Mouse (Mus musculus) neural tube, embryonic 11.5 days (tissue): ENCODE measurements around the gene Trp73. TPM values are rescaled to one million over a fixed set of nuclear protein-coding genes. Genes with fewer than 3 reads are reported as not detected.

Experiments
- ATAC-seq: fragments of 200-750 bp; cut with Nextera tagmentation; 2 replicates; pipeline ENCODE4 v1.8.0; 2017; ENCODE audit warnings: moderate number of reproducible peaks, mild to moderate bottlenecking, moderate TSS enrichment, moderate library complexity; ENCODE audit not compliant: insufficient read depth, low FRiP score, low TSS enrichment
- DNase-seq: peaks from one replicate; pipeline ENCODE4 v3.0.0-alpha.2; 2015; ENCODE audit warnings: low spot score
- H3K27ac ChIP-seq: fragments of 300-500 bp; sonication (generic); 2 replicates; pipeline ENCODE4 v1.5.1; 2014; ENCODE audit warnings: low read depth, mild to moderate bottlenecking, low read length
- H3K27me3 ChIP-seq: fragments of 300-500 bp; sonication (generic); 2 replicates; pipeline ENCODE4 v1.6.1; 2014; ENCODE audit warnings: mild to moderate bottlenecking, low read length, mixed read lengths; ENCODE audit not compliant: control insufficient read depth, insufficient read depth
- H3K36me3 ChIP-seq: fragments of 300-500 bp; sonication (generic); 2 replicates; pipeline ENCODE4 v1.6.1; 2014; ENCODE audit warnings: mild to moderate bottlenecking, low read length, moderate library complexity, mixed read lengths; ENCODE audit not compliant: control insufficient read depth, insufficient read depth
- H3K4me1 ChIP-seq: fragments of 300-500 bp; sonication (generic); 2 replicates; pipeline ENCODE4 v1.6.1; 2014; ENCODE audit warnings: low read length, mixed read lengths; ENCODE audit not compliant: control insufficient read depth, insufficient read depth
- H3K4me2 ChIP-seq: fragments of 300-500 bp; sonication (generic); 2 replicates; pipeline ENCODE4 v1.6.1; 2014; ENCODE audit warnings: low read depth, mild to moderate bottlenecking, moderate library complexity
- H3K4me3 ChIP-seq: fragments of 300-500 bp; sonication (generic); 2 replicates; pipeline ENCODE4 v1.5.1; 2014; ENCODE audit warnings: low read depth, low read length
- H3K9ac ChIP-seq: fragments of 300-500 bp; sonication (generic); 2 replicates; pipeline ENCODE4 v1.6.1; 2014; ENCODE audit warnings: mild to moderate bottlenecking, low read length
- H3K9me3 ChIP-seq: fragments of 300-500 bp; sonication (generic); 2 replicates; pipeline ENCODE4 v1.6.1; 2016; ENCODE audit warnings: low read length; ENCODE audit not compliant: control insufficient read depth
- WGBS: fragments of 180-500 bp; shearing (Covaris S2); extraction: QIAGEN DNeasy Blood & Tissue Kit; methylation state at CpG from one replicate; pipeline ENCODE4 v1.1.7; 2014; 5-methylcytosine and 5-hydroxymethylcytosine counted together
- polyA plus RNA-seq: library from polyadenylated mRNA; unstranded; fragments of >200 nt; fragmentation: Nextera tagmentation; extraction: Ambion mirVana; gene quantifications from 2 replicates; pipeline ENCODE4 v1.2.1, GENCODE M21; 2014

Gene Trp73
- polyA plus RNA-seq, 1 experiment from 2014 or later: 0.31 TPM

GRCm38 (mm10) chr4:154156050-154156449, 16.0 kb upstream of the Trp73 start:
- no peak overlapping the region for H3K4me3 ChIP-seq
- peaks cover 18% of the 10 kb centered on the region for H3K36me3 ChIP-seq
- H3K9me3 ChIP-seq: no peaks in the 10 kb centered on the region
- no peaks in the 10 kb centered on the region for H3K27me3 ChIP-seq
- no peak overlapping the region for H3K9ac ChIP-seq
- H3K4me2 ChIP-seq: no peak overlapping the region
- H3K27ac ChIP-seq: no peak overlapping the region
- no peak for DNase-seq
- H3K4me1 ChIP-seq: peaks cover 8% of the 10 kb centered on the region
- WGBS: 87% methylated on average over 7 of the region's 7 CpGs
- ATAC-seq: no peak

GRCm38 (mm10) chr4:154154104-154154503, 14.1 kb upstream of the Trp73 start:
- H3K36me3 ChIP-seq: peaks cover 18% of the 10 kb centered on the region
- ATAC-seq (no peak), DNase-seq (no peak)
- H3K27me3 ChIP-seq: no peaks in the 10 kb centered on the region
- H3K27ac ChIP-seq: no peak overlapping the region
- no peaks in the 10 kb centered on the region for H3K4me1 ChIP-seq
- no peak overlapping the region for H3K4me3 ChIP-seq
- H3K9ac ChIP-seq: no peak overlapping the region
- H3K4me2 ChIP-seq: no peak overlapping the region
- 80% methylated on average over 11 of the region's 11 CpGs for WGBS
- no peaks in the 10 kb centered on the region for H3K9me3 ChIP-seq

- Histone ChIP-seq H3K27me3 (peaks cover 6% of the 10 kb centered on the region), H3K27ac (no peak overlapping the region), H3K4me3 (no peak overlapping the region), H3K9ac (no peak overlapping the region), H3K4me2 (no peak overlapping the region), H3K9me3 (no peaks in the 10 kb centered on the region), H3K36me3 (peaks cover 3% of the 10 kb centered on the region), H3K4me1 (0 out of 2 replicates have a peak, but pooled peaks cover 3% of the 10 kb centered on the region)
- WGBS: 83% methylated on average over 10 of the region's 10 CpGs
- DNase-seq (no peak), ATAC-seq (no peak)
These were observed 6.3 kb upstream of the Trp73 start for GRCm38 (mm10) chr4:154146342-154146741.

- Histone ChIP-seq H3K4me2 (no peak overlapping the region), H3K27me3 (peaks cover 22% of the 10 kb centered on the region), H3K4me3 (no peak overlapping the region), H3K27ac (no peak overlapping the region), H3K9ac (no peak overlapping the region), H3K4me1 (peaks cover 8% of the 10 kb centered on the region; the same call in 1 of the 2 replicates), H3K36me3 (peaks cover 3% of the 10 kb centered on the region), H3K9me3 (no peaks in the 10 kb centered on the region)
- ATAC-seq: no peak
- DNase-seq: no peak
- 81% methylated on average over 3 of the region's 3 CpGs for WGBS
These were observed 4.7 kb upstream of the Trp73 start for GRCm38 (mm10) chr4:154144712-154145111.

- Histone ChIP-seq H3K4me2 (peak within 1 kb of the TSS; percentile 63), H3K27me3 (peaks cover 45% of the 10 kb centered on the region), H3K9ac (peak within 1 kb of the TSS; percentile 63), H3K36me3 (no peaks in the 10 kb centered on the region; the same call in 1 of the 2 replicates), H3K4me3 (peak within 1 kb of the TSS; percentile 68), H3K4me1 (peaks cover 12% of the 10 kb centered on the region; the same call in 1 of the 2 replicates), H3K9me3 (no peaks in the 10 kb centered on the region), H3K27ac (no peak within 1 kb of the TSS)
- DNase-seq: peak; percentile 96
- ATAC-seq: peak; percentile 96
- 3% methylated on average over 48 of the region's 49 CpGs for WGBS
These were observed 2.4 kb upstream of the Trp73 start, which contains the start of gene Wrap73 for GRCm38 (mm10) chr4:154142211-154143040. Wrap73 (plus strand) TSS chr4:154142372.

- H3K9ac ChIP-seq: no peak overlapping the region
- no peaks in the 10 kb centered on the region for H3K9me3 ChIP-seq
- 1% methylated on average over 40 of the region's 42 CpGs for WGBS
- peaks cover 12% of the 10 kb centered on the region; the same call in 1 of the 2 replicates for H3K4me1 ChIP-seq
- no peaks in the 10 kb centered on the region for H3K36me3 ChIP-seq
- no peak overlapping the region for H3K4me3 ChIP-seq
- ATAC-seq (no peak), DNase-seq (no peak)
- H3K27me3 ChIP-seq: peaks cover 50% of the 10 kb centered on the region
- H3K4me2 ChIP-seq: no peak overlapping the region
- no peak overlapping the region for H3K27ac ChIP-seq
These were observed 1.2 kb upstream of the Trp73 start for GRCm38 (mm10) chr4:154141009-154141867.

- H3K9ac ChIP-seq: peak overlapping the region; percentile 42
- peaks cover 50% of the 10 kb centered on the region for H3K27me3 ChIP-seq
- 1% methylated on average over 46 of the region's 46 CpGs for WGBS
- H3K27ac ChIP-seq: no peak overlapping the region
- peaks cover 12% of the 10 kb centered on the region; the same call in 1 of the 2 replicates for H3K4me1 ChIP-seq
- H3K4me2 ChIP-seq: peak overlapping the region; percentile 83
- peak; percentile 53 for DNase-seq
- no peaks in the 10 kb centered on the region for H3K36me3 ChIP-seq
- no peak for ATAC-seq
- H3K4me3 ChIP-seq: peak overlapping the region; percentile 38
- H3K9me3 ChIP-seq: no peaks in the 10 kb centered on the region
These were observed 403 bp upstream of the Trp73 start for GRCm38 (mm10) chr4:154140213-154141008.

GRCm38 (mm10) chr4:154139671-154140181, 282 bp downstream of the Trp73 start:
- Histone ChIP-seq H3K4me3 (peak overlapping the region; percentile 38), H3K27ac (no peak overlapping the region), H3K27me3 (peaks cover 50% of the 10 kb centered on the region), H3K36me3 (no peaks in the 10 kb centered on the region), H3K9ac (peak overlapping the region; percentile 42), H3K4me1 (peaks cover 12% of the 10 kb centered on the region; the same call in 1 of the 2 replicates), H3K9me3 (no peaks in the 10 kb centered on the region), H3K4me2 (peak overlapping the region; percentile 83)
- peak; percentile 44 for DNase-seq
- WGBS: 1% methylated on average over 42 of the region's 59 CpGs
- no peak for ATAC-seq
